Mouse (Mus musculus) heart, adult 2 months (tissue): ENCODE measurements around the gene Med27.

ENCODE experiments used
- CTCF ChIP-seq: fragments of 200-600 bp; IDR thresholded peaks from 2 replicates; pipeline ENCODE4 v1.8.1; 2022; ENCODE audit warnings: antibody characterized with exemption, mild to moderate bottlenecking, moderate library complexity
- EP300 ChIP-seq: fragments of 200-500 bp; IDR thresholded peaks from 2 replicates; pipeline ENCODE4 v1.6.1; 2011; ENCODE audit warnings: low read depth, low read length, control low read depth; ENCODE audit not compliant: insufficient read depth

DNA sequence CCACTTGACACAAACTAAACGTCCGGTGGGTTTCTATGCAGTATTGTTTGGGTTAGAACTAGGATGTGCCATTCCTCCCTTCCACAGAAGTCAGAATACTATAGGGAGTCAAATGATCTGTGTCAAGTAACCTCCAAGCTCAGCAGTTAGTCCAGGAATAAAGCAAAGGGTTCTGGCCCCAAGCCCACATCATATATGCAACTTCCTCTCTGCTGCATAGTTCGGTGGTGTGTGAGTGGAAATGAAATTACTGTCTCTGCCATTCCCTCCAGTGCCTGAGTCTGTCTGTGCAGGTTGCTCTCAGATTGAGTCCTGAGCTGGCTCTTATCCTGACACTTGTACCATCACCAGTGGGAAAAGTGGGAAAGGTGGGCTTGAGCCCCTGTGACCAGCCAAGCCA, 65.8 kb downstream of the Med27 start:
- TF ChIP-seq CTCF (no peak), EP300 (no peak)
